Mouse (Mus musculus) adrenal gland, adult 8-10 months (tissue): ENCODE results near the gene P2rx7. TPM values are rescaled to one million over a fixed set of nuclear protein-coding genes. Genes with fewer than 3 reads are reported as not detected.
A peak's percentile ranks its signal among the peaks of the same experiment; 100 is the strongest.

Source experiments
- DNase-seq: peaks from one replicate; pipeline ENCODE4 v3.0.0; 2022
- total RNA-seq, 4 experiments: library from RNA; stranded (reverse); gene quantifications; 2 replicates each; pipeline ENCODE4 v1.2.4; 2022

Gene P2rx7
- total RNA-seq, 4 experiments from 2014 or later: 3.3 to 7.1 (median 4.9) TPM

- no peak for DNase-seq
These were observed 51.8 kb downstream of the P2rx7 start for GRCm38 (mm10) chr5:122695516-122695915.

- DNase-seq: no peak
These were observed 54.5 kb downstream of the P2rx7 start for GRCm38 (mm10) chr5:122698041-122698700.

GRCm38 (mm10) chr5:122698701-122699060, 55.0 kb downstream of the P2rx7 start:
- no peak for DNase-seq

- DNase-seq: no peak
These were observed 56.6 kb downstream of the P2rx7 start for GRCm38 (mm10) chr5:122700109-122700836.

- DNase-seq: no peak
These were observed 57.1 kb downstream of the P2rx7 start for GRCm38 (mm10) chr5:122700837-122701212.

GRCm38 (mm10) chr5:122702156-122702555, 58.4 kb downstream of the P2rx7 start:
- no peak for DNase-seq

GRCm38 (mm10) chr5:122703574-122703973, 59.9 kb downstream of the P2rx7 start:
- no peak for DNase-seq

GRCm38 (mm10) chr5:122704571-122704970, 60.9 kb downstream of the P2rx7 start:
- DNase-seq: no peak

- no peak for DNase-seq
These were observed 61.5 kb downstream of the P2rx7 start for GRCm38 (mm10) chr5:122705174-122705573.

GRCm38 (mm10) chr5:122706917-122707275, 63.2 kb downstream of the P2rx7 start:
- DNase-seq: no peak

- peak; percentile 80 for DNase-seq
These were observed 63.8 kb downstream of the P2rx7 start, which contains the start of gene P2rx4 for GRCm38 (mm10) chr5:122707276-122708181. TSS of gene P2rx4 (plus strand) at chr5:122707544.

GRCm38 (mm10) chr5:122708819-122709218, 65.1 kb downstream of the P2rx7 start:
- DNase-seq: no peak

- DNase-seq: no peak
These were observed 72.0 kb downstream of the P2rx7 start for GRCm38 (mm10) chr5:122715723-122716122.

GRCm38 (mm10) chr5:122716793-122717192, 73.1 kb downstream of the P2rx7 start:
- DNase-seq: no peak

GRCm38 (mm10) chr5:122718400-122718799, 74.7 kb downstream of the P2rx7 start:
- no peak for DNase-seq

GRCm38 (mm10) chr5:122719168-122719567, 75.5 kb downstream of the P2rx7 start:
- DNase-seq: no peak

- no peak for DNase-seq
These were observed 81.7 kb downstream of the P2rx7 start for GRCm38 (mm10) chr5:122725453-122725852.

GRCm38 (mm10) chr5:122726068-122726467, 82.4 kb downstream of the P2rx7 start:
- DNase-seq: peak; percentile 35

- DNase-seq: no peak
These were observed 82.9 kb downstream of the P2rx7 start for GRCm38 (mm10) chr5:122726595-122726994.

- no peak for DNase-seq
These were observed 83.4 kb downstream of the P2rx7 start for GRCm38 (mm10) chr5:122727096-122727495.

GRCm38 (mm10) chr5:122730776-122731175, 87.1 kb downstream of the P2rx7 start:
- no peak for DNase-seq

- peak; percentile 25 for DNase-seq
These were observed 87.6 kb downstream of the P2rx7 start for GRCm38 (mm10) chr5:122731321-122731720.
